Mouse (Mus musculus) left cerebral cortex, adult 2 months (tissue): Measurements from ENCODE around the gene Pdia3. TPM values are rescaled to one million over a fixed set of nuclear protein-coding genes. Genes with fewer than 3 reads are reported as not detected.

Experiments used
- microRNA-seq, 2 experiments: library from miRNA; unstranded; fragments of <30 nt; microRNA quantifications; one replicate each; pipeline ENCODE4 v1.2.0; 2021
- total RNA-seq, 2 experiments: library from RNA; stranded (reverse); gene quantifications; 2 replicates each; pipeline ENCODE4 v1.2.3; 2021

Gene Pdia3
- total RNA-seq, 2 experiments from 2014 or later = 170 to 202 TPM

Small RNA genes within 50 kb of the gene (microRNA-seq; reads per million reads assigned to microRNA genes)
- gene Gm22953 = 0 reads per million in 2 experiments

Other genes with a start within 250 kb of the Pdia3 start
- 10 to 100 TPM; 45.7 to 48.6 TPM for gene Tubgcp4, start 243.1 kb upstream of the Pdia3 start, total RNA-seq
- gene Zscan29, start 242.7 kb upstream of the Pdia3 start, total RNA-seq = 1 to 10 TPM; 6.1 to 6.3 TPM
- gene Trp53bp1, start 142.4 kb upstream of the Pdia3 start, total RNA-seq = 100 to 1,000 TPM; 148 to 170 TPM
- 100 to 1,000 TPM; 610 to 673 TPM for gene Map1a, start 124.2 kb upstream of the Pdia3 start, total RNA-seq
- 100 to 1,000 TPM; 134 to 136 TPM for gene Ppip5k1, start 58.4 kb upstream of the Pdia3 start, total RNA-seq
- 100 to 1,000 TPM; 339 to 354 TPM for gene Ckmt1, start 56.1 kb upstream of the Pdia3 start, total RNA-seq
- under 1 TPM; 0.11 to 0.12 TPM for gene Strc, start 26.6 kb upstream of the Pdia3 start, total RNA-seq
- 1 to 10 TPM; 3.6 to 4.2 TPM for gene Catsper2, start within 50 bp of the Pdia3 start, total RNA-seq
- not detected for gene Ell3, start 30.5 kb downstream of the Pdia3 start, total RNA-seq
- gene Serf2, start 35.4 kb downstream of the Pdia3 start, total RNA-seq = 100 to 1,000 TPM; 152 to 164 TPM
- gene Hypk, start 39.5 kb downstream of the Pdia3 start, total RNA-seq = 10 to 100 TPM; 22.7 to 23.1 TPM
- gene Serinc4, start 43.0 kb downstream of the Pdia3 start, total RNA-seq = under 1 TPM; 0.21 to 0.54 TPM
- 10 to 100 TPM; 40.9 to 41.5 TPM for gene Mfap1b, start 60.3 kb downstream of the Pdia3 start, total RNA-seq
- gene Mfap1a, start 92.9 kb downstream of the Pdia3 start, total RNA-seq = 10 to 100 TPM; 33.3 TPM
- 1 to 10 TPM; 4.5 to 5.5 TPM for gene Wdr76, start 92.9 kb downstream of the Pdia3 start, total RNA-seq